Mouse (Mus musculus): ENCODE data around the gene Wipf2. TPM values are rescaled to one million over a fixed set of nuclear protein-coding genes. Genes with fewer than 3 reads are reported as not detected.
A peak's percentile ranks its signal among the peaks of the same experiment; 100 is the strongest.

Wipf2 gene
- polyA plus RNA-seq, 1 experiment from 2014 or later: 5.4 TPM

- Histone ChIP-seq H3K4me2 (replicated peaks; ENCODE audit: low read depth, low read length) (no peak overlapping the region), H3K9me3 (ENCODE audit: control insufficient read depth, low read length) (no peaks in the 10 kb centered on the region), H3K9ac (ENCODE audit: low read depth, low read length) (no peak overlapping the region), H3K4me1 (replicated peaks; ENCODE audit: control insufficient read depth, insufficient read depth, low read length) (peaks cover 4% of the 10 kb centered on the region; the same call in 1 of the 2 replicates), H3K36me3 (ENCODE audit: control insufficient read depth, insufficient read depth, low read length) (no peaks in the 10 kb centered on the region), H3K27ac (ENCODE audit: low read depth, low read length) (no peak overlapping the region), H3K4me3 (ENCODE audit: low read depth, low read length) (no peak overlapping the region), H3K27me3 (ENCODE audit: control insufficient read depth, insufficient read depth, low read length) (no peaks in the 10 kb centered on the region)
- DNase-seq (ENCODE audit: low spot score): peak; percentile 39
- ATAC-seq (ENCODE audit: low FRiP score): no peak
- WGBS: 45% methylated on average over 12 of the region's 12 CpGs
Measured at GRCm38 (mm10) chr11:98867293-98867692, 3.9 kb downstream of the Wipf2 start.

DNA sequence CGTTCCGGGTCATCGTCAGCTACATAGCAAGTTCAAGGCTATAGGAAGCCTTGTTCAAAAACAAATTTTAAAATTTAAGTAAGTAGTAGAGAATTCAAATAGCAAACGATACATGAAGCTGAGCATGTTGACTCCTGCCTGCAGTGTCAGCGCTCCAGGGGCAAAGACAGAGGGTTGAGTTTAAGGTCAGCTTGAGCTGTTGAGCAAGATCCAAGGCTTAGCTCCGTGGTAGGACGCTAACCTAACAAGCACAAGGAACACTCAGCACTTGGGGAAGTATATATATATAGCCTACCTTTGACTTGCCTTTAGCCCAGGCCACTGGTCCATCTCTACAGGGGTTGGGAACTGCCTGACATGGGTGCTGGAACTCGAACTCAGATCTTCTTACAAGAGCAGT, 6.5 kb downstream of the Wipf2 start:
- Histone ChIP-seq H3K4me1 (replicated peaks; ENCODE audit: control insufficient read depth, insufficient read depth, low read length) (peaks cover 4% of the 10 kb centered on the region; the same call in 1 of the 2 replicates), H3K9ac (ENCODE audit: low read depth, low read length) (no peak overlapping the region), H3K4me3 (ENCODE audit: low read depth, low read length) (no peak overlapping the region), H3K36me3 (ENCODE audit: control insufficient read depth, insufficient read depth, low read length) (no peaks in the 10 kb centered on the region), H3K27me3 (ENCODE audit: control insufficient read depth, insufficient read depth, low read length) (no peaks in the 10 kb centered on the region), H3K9me3 (ENCODE audit: control insufficient read depth, low read length) (no peaks in the 10 kb centered on the region), H3K4me2 (replicated peaks; ENCODE audit: low read depth, low read length) (no peak overlapping the region), H3K27ac (ENCODE audit: low read depth, low read length) (no peak overlapping the region)
- DNase-seq (ENCODE audit: low spot score) (no peak), ATAC-seq (ENCODE audit: low FRiP score) (no peak)
- WGBS: 95% methylated on average over 8 of the region's 8 CpGs

- Histone ChIP-seq H3K4me1 (replicated peaks; ENCODE audit: control insufficient read depth, insufficient read depth, low read length) (peaks cover 4% of the 10 kb centered on the region; the same call in 1 of the 2 replicates), H3K36me3 (ENCODE audit: control insufficient read depth, insufficient read depth, low read length) (no peaks in the 10 kb centered on the region), H3K27me3 (ENCODE audit: control insufficient read depth, insufficient read depth, low read length) (no peaks in the 10 kb centered on the region), H3K4me3 (ENCODE audit: low read depth, low read length) (no peak overlapping the region), H3K27ac (ENCODE audit: low read depth, low read length) (no peak overlapping the region), H3K9me3 (ENCODE audit: control insufficient read depth, low read length) (no peaks in the 10 kb centered on the region), H3K9ac (ENCODE audit: low read depth, low read length) (no peak overlapping the region), H3K4me2 (replicated peaks; ENCODE audit: low read depth, low read length) (no peak overlapping the region)
- WGBS: 82% methylated on average over 5 of the region's 5 CpGs
- DNase-seq (ENCODE audit: low spot score) (no peak), ATAC-seq (ENCODE audit: low FRiP score) (no peak)
Measured at GRCm38 (mm10) chr11:98870791-98871190, 7.4 kb downstream of the Wipf2 start.

- Histone ChIP-seq H3K36me3 (ENCODE audit: control insufficient read depth, insufficient read depth, low read length) (no peaks in the 10 kb centered on the region), H3K27ac (ENCODE audit: low read depth, low read length) (no peak overlapping the region)
- no peak for DNase-seq (ENCODE audit: low spot score)
Measured at GRCm38 (mm10) chr11:98871416-98871815, 8.0 kb downstream of the Wipf2 start.

DNA sequence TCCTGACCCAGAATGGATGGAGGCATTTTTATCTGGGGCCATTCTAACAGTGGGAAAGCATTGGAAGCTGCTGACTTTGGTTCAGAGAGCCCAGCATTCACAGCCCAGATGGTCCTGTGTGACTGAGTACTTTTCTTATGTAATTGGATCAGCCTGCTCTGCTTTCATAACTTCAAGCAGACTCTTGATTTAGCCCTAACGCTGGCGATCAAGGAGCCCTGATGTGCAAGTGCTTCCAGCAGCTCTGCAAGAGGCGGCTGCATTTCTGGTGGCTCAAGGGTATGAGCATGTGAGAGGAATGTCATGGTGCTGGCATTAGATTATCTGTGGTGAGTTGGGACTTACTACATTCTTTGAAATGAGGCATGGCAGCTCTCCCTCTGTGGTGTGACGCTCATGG, 8.6 kb downstream of the Wipf2 start:
- Histone ChIP-seq H3K4me3 (ENCODE audit: low read depth, low read length) (no peak overlapping the region), H3K4me2 (replicated peaks; ENCODE audit: low read depth, low read length) (no peak overlapping the region), H3K9me3 (ENCODE audit: control insufficient read depth, low read length) (no peaks in the 10 kb centered on the region), H3K9ac (ENCODE audit: low read depth, low read length) (no peak overlapping the region), H3K4me1 (replicated peaks; ENCODE audit: control insufficient read depth, insufficient read depth, low read length) (peaks cover 4% of the 10 kb centered on the region; the same call in 1 of the 2 replicates), H3K27me3 (ENCODE audit: control insufficient read depth, insufficient read depth, low read length) (no peaks in the 10 kb centered on the region), H3K36me3 (ENCODE audit: control insufficient read depth, insufficient read depth, low read length) (no peaks in the 10 kb centered on the region), H3K27ac (ENCODE audit: low read depth, low read length) (no peak overlapping the region)
- WGBS: 70% methylated on average over 4 of the region's 4 CpGs
- ATAC-seq (ENCODE audit: low FRiP score) (no peak), DNase-seq (ENCODE audit: low spot score) (no peak)

More at GRCm38 (mm10) chr11:98871416-98871815, 8.0 kb downstream of the Wipf2 start:
- Histone ChIP-seq H3K9ac (ENCODE audit: low read depth, low read length) (no peak overlapping the region), H3K4me1 (replicated peaks; ENCODE audit: control insufficient read depth, insufficient read depth, low read length) (peaks cover 4% of the 10 kb centered on the region; the same call in 1 of the 2 replicates), H3K4me3 (ENCODE audit: low read depth, low read length) (no peak overlapping the region), H3K9me3 (ENCODE audit: control insufficient read depth, low read length) (no peaks in the 10 kb centered on the region), H3K4me2 (replicated peaks; ENCODE audit: low read depth, low read length) (no peak overlapping the region), H3K27me3 (ENCODE audit: control insufficient read depth, insufficient read depth, low read length) (no peaks in the 10 kb centered on the region)
- no peak for ATAC-seq (ENCODE audit: low FRiP score)
- 84% methylated on average over 4 of the region's 4 CpGs for WGBS

GRCm38 (mm10) chr11:98873900-98874299, 10.5 kb downstream of the Wipf2 start:
- no peak overlapping the region for H3K27ac ChIP-seq (ENCODE audit: low read depth, low read length)
- H3K9me3 ChIP-seq (ENCODE audit: control insufficient read depth, low read length): no peaks in the 10 kb centered on the region
- DNase-seq (ENCODE audit: low spot score) (no peak), ATAC-seq (ENCODE audit: low FRiP score) (no peak)
- H3K27me3 ChIP-seq (ENCODE audit: control insufficient read depth, insufficient read depth, low read length): no peaks in the 10 kb centered on the region
- no peaks in the 10 kb centered on the region for H3K4me1 ChIP-seq (replicated peaks; ENCODE audit: control insufficient read depth, insufficient read depth, low read length)
- 96% methylated on average over 9 of the region's 9 CpGs for WGBS
- H3K4me2 ChIP-seq (replicated peaks; ENCODE audit: low read depth, low read length): no peak overlapping the region
- no peaks in the 10 kb centered on the region for H3K36me3 ChIP-seq (ENCODE audit: control insufficient read depth, insufficient read depth, low read length)
- H3K9ac ChIP-seq (ENCODE audit: low read depth, low read length): no peak overlapping the region
- H3K4me3 ChIP-seq (ENCODE audit: low read depth, low read length): no peak overlapping the region

GRCm38 (mm10) chr11:98877001-98877400, 13.6 kb downstream of the Wipf2 start:
- 75% methylated on average over 9 of the region's 9 CpGs for WGBS
- H3K27ac ChIP-seq (ENCODE audit: low read depth, low read length): no peak overlapping the region
- no peaks in the 10 kb centered on the region for H3K4me1 ChIP-seq (replicated peaks; ENCODE audit: control insufficient read depth, insufficient read depth, low read length)
- H3K9me3 ChIP-seq (ENCODE audit: control insufficient read depth, low read length): no peaks in the 10 kb centered on the region
- H3K9ac ChIP-seq (ENCODE audit: low read depth, low read length): no peak overlapping the region
- H3K36me3 ChIP-seq (ENCODE audit: control insufficient read depth, insufficient read depth, low read length): no peaks in the 10 kb centered on the region
- H3K27me3 ChIP-seq (ENCODE audit: control insufficient read depth, insufficient read depth, low read length): no peaks in the 10 kb centered on the region
- DNase-seq (ENCODE audit: low spot score) (no peak), ATAC-seq (ENCODE audit: low FRiP score) (no peak)
- H3K4me2 ChIP-seq (replicated peaks; ENCODE audit: low read depth, low read length): no peak overlapping the region
- H3K4me3 ChIP-seq (ENCODE audit: low read depth, low read length): no peak overlapping the region

GRCm38 (mm10) chr11:98887703-98888102, 24.3 kb downstream of the Wipf2 start:
- H3K36me3 ChIP-seq (ENCODE audit: control insufficient read depth, insufficient read depth, low read length): 0 out of 2 replicates have a peak, but pooled peaks cover 5% of the 10 kb centered on the region
- H3K9ac ChIP-seq (ENCODE audit: low read depth, low read length): no peak overlapping the region
- H3K9me3 ChIP-seq (ENCODE audit: control insufficient read depth, low read length): no peaks in the 10 kb centered on the region
- DNase-seq (ENCODE audit: low spot score) (no peak), ATAC-seq (ENCODE audit: low FRiP score) (no peak)
- no peaks in the 10 kb centered on the region; the same call in 1 of the 2 replicates for H3K4me1 ChIP-seq (replicated peaks; ENCODE audit: control insufficient read depth, insufficient read depth, low read length)
- no peak overlapping the region for H3K27ac ChIP-seq (ENCODE audit: low read depth, low read length)
- no peaks in the 10 kb centered on the region for H3K27me3 ChIP-seq (ENCODE audit: control insufficient read depth, insufficient read depth, low read length)
- H3K4me2 ChIP-seq (replicated peaks; ENCODE audit: low read depth, low read length): no peak overlapping the region
- no peak overlapping the region for H3K4me3 ChIP-seq (ENCODE audit: low read depth, low read length)
- 95% methylated on average over 3 of the region's 3 CpGs for WGBS

DNA sequence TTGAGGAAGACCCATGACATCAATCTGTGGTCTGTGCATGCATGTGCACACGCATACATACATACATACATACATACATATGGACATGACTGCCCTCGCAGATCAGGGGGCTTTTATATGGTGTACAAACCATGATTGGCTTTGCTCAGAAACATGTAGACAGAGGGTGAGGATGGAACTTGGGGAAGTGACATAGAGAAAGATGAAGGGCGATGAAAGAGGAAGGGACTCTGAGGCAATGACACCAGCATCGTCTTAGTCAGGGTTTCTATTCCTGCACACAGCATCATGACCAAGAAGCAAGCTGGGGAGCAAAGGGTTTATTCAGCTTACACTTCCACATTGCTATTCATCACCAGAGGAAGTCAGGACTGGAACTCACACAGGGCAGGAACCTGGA, 25.6 kb downstream of the Wipf2 start:
- H3K36me3 ChIP-seq (ENCODE audit: control insufficient read depth, insufficient read depth, low read length): peaks cover 11% of the 10 kb centered on the region
- no peaks in the 10 kb centered on the region for H3K27me3 ChIP-seq (ENCODE audit: control insufficient read depth, insufficient read depth, low read length)
- no peak overlapping the region for H3K27ac ChIP-seq (ENCODE audit: low read depth, low read length)
- no peak overlapping the region for H3K9ac ChIP-seq (ENCODE audit: low read depth, low read length)
- 95% methylated on average over 4 of the region's 4 CpGs for WGBS
- no peaks in the 10 kb centered on the region for H3K9me3 ChIP-seq (ENCODE audit: control insufficient read depth, low read length)
- no peak overlapping the region for H3K4me2 ChIP-seq (replicated peaks; ENCODE audit: low read depth, low read length)
- DNase-seq (ENCODE audit: low spot score) (no peak), ATAC-seq (ENCODE audit: low FRiP score) (no peak)
- no peaks in the 10 kb centered on the region; the same call in 1 of the 2 replicates for H3K4me1 ChIP-seq (replicated peaks; ENCODE audit: control insufficient read depth, insufficient read depth, low read length)
- no peak overlapping the region for H3K4me3 ChIP-seq (ENCODE audit: low read depth, low read length)

All from hindbrain, embryonic 11.5 days (tissue).